Mouse (Mus musculus) kidney, postnatal 36 days (tissue): ENCODE data around the gene Map6.

Experiments used
- DNase-seq, 2 experiments: peaks; one replicate each; pipeline ENCODE4 v3.0.0; 2021 to 2022; ENCODE audit warnings: mixed read lengths in 2 of 2

Gene Map6

GRCm38 (mm10) chr7:99316207-99316606, 49.0 kb downstream of the Map6 start:
- no peak for DNase-seq

GRCm38 (mm10) chr7:99317475-99317874, 50.2 kb downstream of the Map6 start:
- DNase-seq: no peak

GRCm38 (mm10) chr7:99320524-99320923, 53.3 kb downstream of the Map6 start:
- no peak for DNase-seq

- no peak for DNase-seq
These were observed 55.6 kb downstream of the Map6 start for GRCm38 (mm10) chr7:99322691-99323320.

GRCm38 (mm10) chr7:99323321-99323700, 56.1 kb downstream of the Map6 start:
- DNase-seq: no peak

- no peak for DNase-seq
These were observed 57.6 kb downstream of the Map6 start for GRCm38 (mm10) chr7:99324810-99325209.

GRCm38 (mm10) chr7:99326128-99326527, 58.9 kb downstream of the Map6 start:
- DNase-seq: no peak

- no peak for DNase-seq
These were observed 61.6 kb downstream of the Map6 start for GRCm38 (mm10) chr7:99328847-99329246.

GRCm38 (mm10) chr7:99330012-99330411, 62.8 kb downstream of the Map6 start:
- DNase-seq: no peak

- peak; percentile 85 to 96 for DNase-seq
These were observed 65.7 kb downstream of the Map6 start for GRCm38 (mm10) chr7:99332774-99333480.

GRCm38 (mm10) chr7:99340736-99341135, 73.5 kb downstream of the Map6 start:
- no peak for DNase-seq

GRCm38 (mm10) chr7:99343577-99343976, 76.3 kb downstream of the Map6 start:
- no peak for DNase-seq

GRCm38 (mm10) chr7:99347268-99347667, 80.0 kb downstream of the Map6 start:
- no peak for DNase-seq

GRCm38 (mm10) chr7:99348883-99349282, 81.6 kb downstream of the Map6 start:
- DNase-seq: no peak

- DNase-seq: peak; percentile 33 to 37
These were observed 82.8 kb downstream of the Map6 start for GRCm38 (mm10) chr7:99349782-99350720.

- DNase-seq: peak in 1 of 2 experiments; percentile 41
These were observed 84.0 kb downstream of the Map6 start for GRCm38 (mm10) chr7:99351104-99351801.

- DNase-seq: peak; percentile 37 to 50
These were observed 84.7 kb downstream of the Map6 start for GRCm38 (mm10) chr7:99351802-99352517.

- peak; percentile 92 to 93 for DNase-seq
These were observed 85.5 kb downstream of the Map6 start, which contains the start of gene Serpinh1 for GRCm38 (mm10) chr7:99352526-99353400. Gene Serpinh1 (minus strand): TSS chr7:99353239.

GRCm38 (mm10) chr7:99355731-99356131, 88.5 kb downstream of the Map6 start:
- DNase-seq: peak; percentile 85

- peak in 1 of 2 experiments; percentile 18 for DNase-seq
These were observed 89.1 kb downstream of the Map6 start for GRCm38 (mm10) chr7:99356244-99356930.
